Mouse (Mus musculus) gastrocnemius, postnatal 10 days (tissue): ENCODE data around the gene Plekhg4. TPM values are rescaled to one million over a fixed set of nuclear protein-coding genes. Genes with fewer than 3 reads are reported as not detected.

Experiments
- DNase-seq: peaks from one replicate; pipeline ENCODE4 v3.0.0; 2021; ENCODE audit warnings: mixed read lengths
- long read RNA-seq, 2 experiments: library from polyadenylated mRNA; stranded (forward); transcript quantifications; one replicate each; pipeline ENCODE4 v2.0.0; 2021
- total RNA-seq, 2 experiments: library from RNA; stranded (reverse); gene quantifications; 2 replicates each; pipeline ENCODE4 v1.2.3; 2021

The Plekhg4 gene
- under 1 TPM; 0.07 to 0.79 TPM for total RNA-seq
- long read RNA-seq, experiment 1 = 0 reads
- long read RNA-seq, experiment 2 = 0 reads

- DNase-seq = no peak
Measured at GRCm38 (mm10) chr8:105373032-105373431, at the start of gene Plekhg4. TSS of gene Plekhg4 (plus strand) at chr8:105373274.

GRCm38 (mm10) chr8:105325641-105326093 lies 47.4 kb upstream of the Plekhg4 start:
- DNase-seq = no peak

DNA sequence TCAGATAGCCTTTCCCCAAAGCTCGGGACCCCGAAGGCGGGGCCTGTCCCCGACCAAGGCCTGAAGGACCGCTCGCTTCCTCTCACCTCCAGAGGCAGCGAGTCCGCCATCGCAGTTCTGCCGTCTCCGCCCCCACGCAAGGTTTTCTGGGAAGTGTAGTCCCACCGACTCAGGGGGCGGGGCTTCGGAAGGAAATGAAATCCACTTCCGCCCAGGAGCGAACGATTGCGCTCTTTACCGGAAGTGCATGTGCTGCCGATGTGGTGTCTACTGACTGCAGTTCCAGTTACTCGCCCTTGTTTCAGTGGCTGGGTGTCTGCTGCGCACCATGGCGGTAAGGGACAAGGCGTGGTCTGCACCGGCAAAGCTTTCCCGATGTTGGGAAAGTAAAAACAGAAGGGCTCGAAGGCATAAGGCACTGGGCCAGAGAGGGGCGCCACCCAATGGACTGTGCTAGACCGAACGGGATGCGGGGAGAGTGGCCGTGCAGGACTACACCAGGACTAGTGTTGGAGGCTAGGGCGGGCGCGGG lies 46.9 kb upstream of the Plekhg4 start, which contains the start of the genes Lrrc29 and Tmem208:
Lrrc29 (minus strand) TSS at position 138 of the 532 bp plus-strand sequence.
Tmem208 (plus strand) TSS at position 214 of the 532 bp plus-strand sequence.
- peak; percentile 97 for DNase-seq

DNA sequence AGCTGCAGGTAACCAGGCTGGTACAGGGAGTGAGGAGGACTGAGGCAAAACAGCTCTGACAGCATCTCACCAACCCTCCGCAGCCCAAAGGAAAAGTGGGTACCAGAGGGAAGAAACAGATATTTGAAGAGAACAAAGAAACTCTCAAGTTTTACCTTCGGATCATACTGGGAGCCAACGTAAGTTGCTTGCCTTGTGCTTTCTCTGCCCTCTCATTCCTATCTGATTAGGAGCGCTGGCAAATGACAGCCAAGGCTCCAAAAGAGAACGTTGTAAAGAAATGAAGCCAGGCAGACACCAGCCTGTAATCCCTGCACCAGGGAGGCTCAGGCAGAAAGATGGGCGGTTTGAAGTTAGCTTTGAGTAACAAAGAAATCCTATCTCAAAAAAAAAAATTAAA lies 46.1 kb upstream of the Plekhg4 start:
- DNase-seq = no peak

- DNase-seq = no peak
Measured at GRCm38 (mm10) chr8:105330325-105330724, 42.7 kb upstream of the Plekhg4 start.

GRCm38 (mm10) chr8:105331469-105331868 lies 41.6 kb upstream of the Plekhg4 start:
- no peak for DNase-seq

DNA sequence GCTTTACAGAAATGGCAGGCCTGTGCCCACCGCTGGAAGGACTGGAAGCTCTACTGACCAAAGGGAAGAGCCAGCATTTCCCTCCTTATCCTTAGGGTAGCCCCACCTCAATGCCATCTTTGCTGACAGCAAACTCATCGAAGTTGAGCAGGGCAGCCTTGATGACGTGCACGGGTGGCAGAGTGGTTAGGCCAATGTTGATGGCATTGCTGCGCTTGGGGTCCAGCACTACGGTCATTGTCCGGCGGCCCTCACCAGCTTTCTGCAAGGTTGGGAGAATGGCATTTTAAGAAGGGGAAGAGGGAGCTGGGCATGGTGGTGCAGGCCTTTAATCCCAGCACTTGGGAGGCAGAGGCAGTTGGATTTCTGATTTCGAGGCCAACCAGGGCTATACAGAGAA lies 41.1 kb upstream of the Plekhg4 start:
- DNase-seq = no peak

DNA sequence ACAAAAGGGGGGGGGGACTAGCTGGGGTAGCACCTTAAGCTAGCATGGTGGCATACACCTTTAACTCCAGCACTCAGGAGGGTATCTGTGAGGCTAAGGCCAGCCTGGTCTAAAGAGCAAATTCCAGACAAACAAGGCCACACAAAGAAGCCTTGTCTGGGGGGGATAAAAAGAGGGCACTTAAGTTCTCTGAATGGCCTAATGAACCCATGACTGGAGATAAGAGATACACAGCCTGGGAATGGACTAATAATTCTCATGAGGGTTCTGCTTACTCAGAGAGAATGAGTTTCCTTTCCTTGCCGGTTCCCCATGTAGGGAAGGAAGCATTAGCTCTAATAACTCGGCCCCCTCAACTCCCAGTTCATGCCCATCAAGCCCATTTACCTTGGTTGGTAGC lies 40.6 kb upstream of the Plekhg4 start:
- no peak for DNase-seq

- DNase-seq = no peak
Measured at GRCm38 (mm10) chr8:105336373-105337130, 36.5 kb upstream of the Plekhg4 start.

- no peak for DNase-seq
Measured at GRCm38 (mm10) chr8:105338992-105339391, 34.1 kb upstream of the Plekhg4 start.

DNA sequence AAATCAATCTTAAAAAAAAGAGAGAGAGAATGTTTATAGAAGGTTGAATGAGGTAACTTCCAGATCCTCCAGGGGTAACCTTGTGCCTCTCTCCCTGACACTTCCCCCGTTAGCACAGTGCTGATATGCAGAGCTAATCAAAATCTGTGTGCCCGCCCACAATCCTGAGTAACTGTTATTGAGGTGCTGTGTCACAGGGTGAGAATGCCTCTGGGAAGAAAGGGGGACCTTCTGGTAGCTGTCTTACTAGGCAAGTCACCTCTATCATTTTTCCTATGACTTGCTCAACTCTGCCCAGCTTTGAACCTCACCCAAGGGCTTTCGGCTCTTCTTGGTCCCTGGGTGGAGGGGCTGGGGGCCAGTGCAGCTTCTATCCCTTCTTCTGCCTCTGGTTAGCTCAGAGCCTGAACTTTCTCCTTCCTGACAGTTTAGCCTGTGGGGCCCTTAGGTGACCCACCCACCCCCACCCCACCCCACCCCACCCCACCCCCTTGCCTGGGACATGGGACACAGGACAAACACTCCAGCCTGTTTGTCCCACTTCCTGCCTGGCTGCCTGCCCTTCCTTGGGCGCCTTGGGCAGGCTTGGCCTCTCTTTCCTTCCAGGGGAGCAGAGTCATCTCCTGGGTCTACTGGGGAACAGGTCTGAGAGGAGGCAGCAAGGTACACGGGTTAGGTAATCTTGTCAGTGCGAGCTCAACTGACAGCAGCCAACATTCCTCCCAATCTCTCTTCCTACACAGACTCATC lies 33.0 kb upstream of the Plekhg4 start:
- no peak for DNase-seq

DNA sequence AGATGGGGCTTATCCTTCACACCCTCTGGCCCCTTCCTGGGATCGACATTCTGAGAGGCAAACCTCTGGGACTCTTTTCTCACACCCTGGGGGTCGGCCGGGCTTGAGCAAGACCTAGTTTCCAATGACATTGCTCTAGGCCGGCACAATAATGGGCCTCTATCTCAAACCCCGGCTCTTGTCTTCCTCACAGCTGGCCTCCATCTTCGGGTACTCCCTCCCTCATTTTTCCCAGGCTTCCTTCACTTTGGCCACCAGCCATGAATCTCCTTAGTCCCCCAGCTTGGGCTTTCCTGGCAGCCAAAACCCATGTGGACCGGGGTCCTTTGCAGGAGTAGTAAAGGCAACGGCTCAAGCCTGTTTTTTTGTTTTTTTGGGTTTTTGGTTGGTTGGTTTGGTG lies 31.7 kb upstream of the Plekhg4 start:
- no peak for DNase-seq

DNA sequence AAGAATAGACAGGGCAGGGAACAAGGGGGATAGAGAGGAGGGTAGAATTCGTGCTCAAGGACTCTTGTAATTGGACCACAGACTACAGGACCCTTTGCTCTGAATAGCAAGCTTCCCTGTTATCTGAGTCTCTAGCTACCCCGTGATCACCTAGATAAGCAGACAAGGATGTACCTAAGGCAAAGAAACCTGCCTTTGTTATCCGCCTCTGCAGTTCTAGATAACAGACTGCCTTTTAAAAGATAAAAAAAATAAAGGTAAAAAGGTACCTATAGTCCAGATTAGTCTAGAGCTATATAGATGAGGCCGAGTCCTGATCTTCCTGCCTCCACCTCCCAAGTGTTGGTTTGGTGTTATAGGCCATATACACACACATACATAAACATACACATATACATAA lies 30.3 kb upstream of the Plekhg4 start:
- DNase-seq = no peak

DNA sequence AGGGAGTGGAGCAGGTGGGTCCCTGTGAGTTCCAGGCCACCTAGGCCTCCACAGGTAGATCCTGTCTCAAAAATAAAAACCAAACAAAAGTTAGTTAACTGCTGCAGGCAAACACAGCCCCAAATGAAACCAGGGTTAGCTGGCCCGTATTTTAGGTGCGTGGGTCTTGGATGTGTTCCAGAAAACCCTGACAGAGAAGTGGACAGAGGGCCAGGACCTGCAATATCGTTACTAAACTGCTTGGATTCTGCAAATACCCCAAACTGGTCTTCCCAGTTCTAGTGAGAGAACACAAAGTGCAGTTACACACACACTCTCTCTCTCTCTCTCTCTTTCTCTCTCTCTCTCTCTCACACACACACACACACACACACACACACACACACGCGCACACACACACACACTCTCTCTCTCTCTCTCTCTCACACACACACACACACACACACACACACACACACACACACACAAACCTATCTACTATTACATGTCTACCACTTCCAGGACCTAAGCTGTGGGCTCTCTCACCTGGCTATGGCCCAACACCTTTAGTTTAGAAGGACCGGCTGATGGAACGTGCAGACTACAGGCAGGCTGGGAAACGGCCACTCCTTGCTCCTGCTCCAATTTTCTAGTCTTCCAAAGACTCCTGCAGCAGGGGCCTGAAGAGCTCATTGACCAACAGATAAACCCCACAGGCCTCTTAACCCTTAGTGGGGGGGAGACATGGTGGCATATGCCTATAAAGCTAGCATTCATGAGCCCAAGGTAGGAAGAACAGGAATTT lies 29.1 kb upstream of the Plekhg4 start:
- DNase-seq = no peak

- no peak for DNase-seq
Measured at GRCm38 (mm10) chr8:105345061-105345975, 27.8 kb upstream of the Plekhg4 start.

DNA sequence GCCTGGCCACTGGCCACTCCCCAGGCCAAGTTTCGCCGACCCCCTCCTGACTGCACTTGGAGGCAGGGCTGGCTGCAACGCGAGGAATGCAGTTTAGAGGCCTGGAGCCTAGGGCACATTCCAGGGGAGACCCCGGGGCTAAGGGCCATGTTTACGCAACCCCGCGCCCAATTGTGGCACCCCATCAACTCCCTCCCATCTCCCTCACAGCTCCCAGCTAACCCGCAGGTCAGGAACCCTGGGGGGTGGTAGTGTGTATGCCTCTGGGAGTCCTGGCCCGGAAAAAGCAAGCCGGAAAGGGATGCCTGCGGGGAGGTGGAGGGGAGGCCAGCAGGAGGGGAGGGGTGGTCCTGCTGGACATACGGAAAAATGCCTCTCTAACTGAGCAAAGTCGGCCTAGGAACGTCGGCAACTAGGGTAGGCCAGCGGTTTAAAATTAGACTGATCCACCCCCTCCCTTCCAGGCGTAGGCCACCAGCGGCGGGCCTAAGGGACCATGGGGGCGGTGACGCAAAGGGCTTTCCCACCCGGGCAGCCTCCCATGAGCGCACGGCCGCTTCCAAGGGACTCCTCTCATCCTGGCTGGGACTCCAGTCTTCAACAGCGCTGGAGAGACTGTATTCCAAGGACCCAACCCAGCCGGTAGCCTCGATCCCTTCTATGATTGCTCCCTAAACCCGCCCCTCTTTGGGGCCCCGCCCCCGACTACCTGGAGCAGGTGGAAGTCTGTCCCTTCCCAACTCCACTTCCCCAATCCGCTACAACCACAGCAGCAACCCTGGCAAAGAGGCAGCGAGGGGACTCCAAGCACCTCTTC lies 26.3 kb upstream of the Plekhg4 start:
- DNase-seq = peak; percentile 77

DNA sequence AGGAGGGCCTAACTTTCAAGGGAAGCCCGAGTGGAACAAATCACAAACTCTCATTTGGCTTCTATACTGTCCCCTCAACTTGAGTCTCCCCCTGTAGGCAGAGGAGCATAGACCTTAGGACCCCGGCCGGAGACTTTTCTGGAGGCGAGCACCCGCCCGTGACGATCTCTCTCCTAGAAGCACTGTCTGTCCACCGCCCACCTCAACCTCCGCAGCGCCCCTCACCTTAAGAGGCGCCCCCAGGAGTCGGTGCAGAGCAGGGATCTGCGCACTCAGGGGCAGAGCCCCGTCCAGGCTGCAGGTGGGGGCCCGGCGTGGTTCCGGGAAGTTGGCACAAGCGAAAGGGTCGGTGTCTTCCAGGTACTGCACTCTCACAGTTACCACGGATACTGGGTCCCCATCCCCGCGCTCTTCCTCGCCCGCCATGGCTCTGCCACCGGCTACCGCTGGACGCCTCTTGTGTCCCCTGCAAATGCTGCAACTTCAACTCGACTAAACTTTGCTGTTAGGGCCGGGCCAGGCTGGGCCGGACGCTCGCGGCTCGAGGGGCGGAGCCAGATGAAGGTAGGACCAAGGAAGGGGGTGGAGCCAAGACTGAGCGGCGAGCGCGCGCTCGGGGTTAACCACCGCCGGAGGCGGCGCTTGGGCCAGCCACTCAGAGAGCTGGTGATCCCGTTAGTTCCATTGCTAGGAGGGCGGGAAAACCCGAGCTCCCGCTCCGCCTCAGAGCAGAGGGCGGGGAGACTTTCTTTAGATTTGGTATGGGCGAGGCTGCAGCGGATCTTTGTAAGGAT lies 25.4 kb upstream of the Plekhg4 start, which contains the start of gene Fhod1:
Fhod1 (minus strand) TSS at position 526 of the 794 bp plus-strand sequence.
- DNase-seq = peak; percentile 88

DNA sequence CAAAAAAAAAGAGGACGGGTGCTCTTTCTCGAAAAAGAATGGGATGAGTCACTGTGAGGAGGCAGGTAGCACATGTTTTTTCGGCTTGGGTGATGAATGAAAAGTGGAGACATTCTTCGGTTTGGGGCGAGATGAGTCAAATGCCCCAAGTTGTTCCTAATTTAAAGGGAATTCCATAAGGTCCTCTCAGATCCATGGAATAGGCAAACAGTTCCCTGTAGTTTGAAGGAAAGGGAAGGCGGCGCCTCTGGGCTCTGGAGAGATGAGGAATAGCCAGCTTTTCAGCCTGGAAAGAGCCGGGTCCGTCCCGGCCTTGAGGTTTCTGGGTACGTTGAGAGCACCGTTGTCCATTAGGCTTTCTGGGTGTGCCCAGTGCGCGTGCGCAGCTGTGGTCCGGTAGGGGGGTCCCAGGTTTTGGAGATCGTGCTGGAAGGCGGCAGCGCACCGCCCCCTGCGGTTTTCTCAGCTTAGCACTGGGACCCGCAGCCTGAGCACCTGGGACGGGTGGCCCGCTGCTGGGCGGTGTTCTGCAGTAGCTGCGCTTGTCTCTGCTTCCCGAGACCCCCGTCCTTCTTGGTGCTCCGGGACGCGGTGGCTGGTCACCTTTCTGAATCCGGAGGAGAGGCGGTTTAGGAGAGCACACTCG lies 24.5 kb upstream of the Plekhg4 start, which contains the start of gene Slc9a5:
Slc9a5 (plus strand) TSS at position 394 of the 646 bp plus-strand sequence.
- DNase-seq = peak; percentile 50
